Mouse (Mus musculus): ENCODE measurements around the gene Zbed6.

Zbed6 gene

DNA sequence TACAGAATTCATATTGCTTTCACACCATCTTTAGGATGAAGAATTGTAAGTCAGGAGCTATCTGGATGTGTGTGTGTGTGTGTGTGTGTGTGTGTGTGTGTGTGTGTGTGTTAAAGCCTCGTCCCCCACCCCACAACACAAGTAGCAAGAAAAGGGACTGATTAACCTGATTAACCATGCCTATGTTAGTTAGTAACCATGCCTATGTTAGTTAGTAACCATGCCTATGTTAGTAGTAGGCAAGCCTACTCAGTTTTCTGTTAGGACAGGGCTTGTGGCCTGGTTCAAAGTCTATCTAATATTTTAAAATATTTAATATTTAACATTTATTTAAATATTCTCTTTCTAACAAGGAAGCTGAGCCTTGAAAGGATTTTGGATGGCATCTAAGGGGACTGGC is 49.2 kb downstream of the Zbed6 start:
- in situ Hi-C loops (cut with MboI; ENCODE audit: low pct_unique_long_range_greater_than_20kb in 1 of 2, low sequenced_read_pairs in 2 of 2, unreplicated experiment in 1 of 2): loop anchor here in 1 of 2 experiments (5.0 to 25.0 kb wide), 2 partner anchors 294 to 424 kb away; no protein-coding TSS in a partner anchor

DNA sequence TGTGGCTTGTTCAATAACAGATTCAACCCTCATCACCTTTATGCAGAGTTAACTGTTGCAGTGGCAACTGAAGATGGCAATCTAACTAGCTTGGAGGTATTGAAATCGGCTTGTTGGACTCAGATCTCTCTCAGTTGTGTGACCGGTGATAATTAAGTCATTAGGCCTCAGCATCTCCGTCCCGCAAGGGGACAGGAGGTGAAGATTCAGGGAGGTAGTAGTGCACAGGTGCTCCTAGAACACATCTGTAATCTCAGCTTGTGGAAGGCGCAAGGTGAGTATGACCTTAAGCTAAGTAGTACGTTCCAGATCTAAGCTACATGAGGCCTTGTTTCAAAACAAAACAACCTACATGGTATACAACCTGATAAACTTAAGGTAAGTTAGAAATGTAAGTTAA is 50.1 kb downstream of the Zbed6 start:
- in situ Hi-C loops (cut with MboI; ENCODE audit: low pct_unique_long_range_greater_than_20kb in 1 of 2, low sequenced_read_pairs in 2 of 2, unreplicated experiment in 1 of 2): loop anchor here in 1 of 2 experiments (5.0 to 25.0 kb wide), 2 partner anchors 293 to 423 kb away; no protein-coding TSS in a partner anchor

DNA sequence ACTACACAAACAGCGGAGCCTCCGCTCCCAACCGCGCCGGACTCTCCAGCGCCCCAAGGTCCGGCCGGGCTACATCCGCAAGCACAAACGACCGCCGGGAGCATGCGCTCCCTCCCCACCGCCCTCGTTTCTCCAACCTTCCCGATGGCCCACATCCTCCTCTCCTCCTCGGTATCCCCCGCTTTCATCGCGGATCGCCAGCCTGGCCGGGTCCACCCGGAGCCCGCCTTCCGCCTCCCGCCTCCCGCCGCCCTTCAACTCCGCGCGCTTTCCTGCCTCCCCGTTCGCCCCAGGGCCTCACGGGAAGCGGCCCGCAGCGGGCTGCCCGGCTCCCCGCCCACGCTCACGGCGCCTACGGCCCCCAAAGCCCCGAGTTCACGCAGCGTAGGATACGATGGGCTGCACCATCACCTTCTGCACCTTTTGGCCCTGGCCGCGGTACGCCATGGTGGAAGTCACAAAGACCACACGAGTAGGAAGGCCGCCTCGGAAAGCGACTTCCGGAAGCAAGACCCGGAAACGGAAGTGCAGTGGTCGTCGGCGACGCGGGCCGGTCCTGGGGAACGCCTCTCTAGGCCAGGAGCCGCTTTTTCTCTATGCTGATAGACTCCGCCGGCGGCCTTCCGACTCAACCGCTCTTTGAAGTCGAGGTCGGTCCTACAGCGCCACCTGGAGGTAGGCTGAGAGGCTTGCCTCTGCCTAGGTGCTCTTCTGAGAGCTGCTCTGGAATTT is 50.7 kb downstream of the Zbed6 start, which contains the start of gene Snrpe:
TSS of gene Snrpe (minus strand) at position 521 of the 732 bp plus-strand sequence.
- in situ Hi-C loops (cut with MboI; ENCODE audit: low pct_unique_long_range_greater_than_20kb in 1 of 2, low sequenced_read_pairs in 2 of 2, unreplicated experiment in 1 of 2): loop anchor here (5.0 to 25.0 kb wide), 3 partner anchors 225 to 423 kb away; no protein-coding TSS in a partner anchor
